Mouse (Mus musculus) G1E (cell line): ENCODE results near the gene Cacnb4.

Experiments used
- CTCF ChIP-seq: IDR thresholded peaks from 2 replicates; pipeline ENCODE4 v1.5.1; 2012; ENCODE audit warnings: low read depth, low read length, inconsistent platforms, mixed read lengths
- GATA1 ChIP-seq: IDR thresholded peaks from 2 replicates; pipeline ENCODE4 v1.6.1; 2012; ENCODE audit warnings: borderline replicate concordance, low read length, inconsistent platforms, mixed read lengths
- POLR2AphosphoS5 ChIP-seq: IDR thresholded peaks from 2 replicates; pipeline ENCODE4 v1.6.1; 2012; ENCODE audit warnings: low read depth, low read length, inconsistent platforms; ENCODE audit not compliant: insufficient replicate concordance

DNA sequence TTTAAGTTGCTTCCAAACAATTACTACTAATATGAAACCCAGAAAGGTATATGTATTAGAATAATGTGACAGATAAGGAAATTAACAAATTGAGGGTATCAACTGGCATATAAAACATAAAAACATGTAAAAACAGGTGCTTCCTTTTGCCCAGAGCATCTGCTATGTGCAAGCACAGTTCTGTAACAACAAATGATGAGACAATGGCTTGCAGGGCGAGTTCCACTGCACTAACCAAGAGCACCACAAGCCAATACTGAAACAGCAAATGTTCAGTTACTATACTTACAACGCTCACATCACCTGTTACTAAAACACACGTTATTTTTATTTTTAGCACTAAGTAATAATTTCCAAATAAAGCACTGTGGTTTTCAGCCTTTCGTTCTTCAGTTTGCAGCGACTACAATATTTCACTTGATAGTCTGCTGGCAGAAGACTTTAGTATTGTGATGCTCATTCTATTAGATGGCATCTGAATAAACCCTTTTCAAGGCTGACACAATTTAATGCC is 264.1 kb downstream of the Cacnb4 start:
- TF ChIP-seq GATA1 (no peak), CTCF (no peak), POLR2AphosphoS5 (no peak)
